Mouse (Mus musculus) cerebellum, adult 2 months (tissue): Measurements from ENCODE around the gene Cks2. TPM values are rescaled to one million over a fixed set of nuclear protein-coding genes. Genes with fewer than 3 reads are reported as not detected.

Source experiments
- DNase-seq, 2 experiments: peaks; one replicate each; pipeline ENCODE4 v3.0.0; 2021
- H3K27ac ChIP-seq: fragments of 200-500 bp; 2 replicates; pipeline ENCODE4 v1.5.1; 2012; ENCODE audit warnings: low read length, control low read depth, inconsistent platforms; ENCODE audit not compliant: insufficient read depth
- H3K27me3 ChIP-seq: fragments of 200-500 bp; 2 replicates; pipeline ENCODE4 v1.6.1; 2012; ENCODE audit warnings: inconsistent platforms, mild to moderate bottlenecking, low read length, moderate library complexity; ENCODE audit not compliant: control insufficient read depth, insufficient read depth
- H3K4me1 ChIP-seq: fragments of 200-500 bp; 2 replicates; pipeline ENCODE4 v1.6.1; 2011; ENCODE audit warnings: low read length; ENCODE audit not compliant: control insufficient read depth, insufficient read depth
- H3K4me3 ChIP-seq: fragments of 200-500 bp; replicated peaks from 2 replicates; pipeline ENCODE3; 2011; ENCODE audit warnings: mild to moderate bottlenecking, low read depth, low read length, control low read depth; ENCODE audit not compliant: insufficient read depth
- CTCF ChIP-seq: fragments of 200-500 bp; IDR thresholded peaks from 2 replicates; pipeline ENCODE4 v1.5.1; 2011; ENCODE audit warnings: low read depth, mild to moderate bottlenecking, control low read depth, low read length, moderate library complexity, borderline replicate concordance; ENCODE audit not compliant: insufficient read depth
- POLR2A ChIP-seq: fragments of 200-500 bp; IDR thresholded peaks from 2 replicates; pipeline ENCODE4 v1.6.1; 2011; ENCODE audit warnings: low read length, control low read depth, borderline replicate concordance; ENCODE audit not compliant: insufficient read depth
- WGBS: fragments of 180-500 bp; shearing (Covaris S2); methylation state at CpG from one replicate; pipeline ENCODE4 v1.1.7; 2018; 5-methylcytosine and 5-hydroxymethylcytosine counted together
- polyA plus RNA-seq: library from polyadenylated mRNA; depleted of rRNA; stranded (reverse); fragments of >200 nt; gene quantifications from 2 replicates; pipeline ENCODE4 v1.2.3, GENCODE M21; 2012

Gene Cks2
- polyA plus RNA-seq, 1 experiment, result 5.5 TPM

GRCm38 (mm10) chr13:51677041-51677440 is 32.0 kb downstream of the Cks2 start:
- TF ChIP-seq CTCF (no peak), POLR2A (no peak)
- 90% methylated on average over 12 of the region's 12 CpGs for WGBS
- Histone ChIP-seq H3K4me3 (no peak overlapping the region), H3K4me1 (peaks cover 14% of the 10 kb centered on the region), H3K27me3 (no peaks in the 10 kb centered on the region), H3K27ac (no peak overlapping the region)
- DNase-seq, result no peak

DNA sequence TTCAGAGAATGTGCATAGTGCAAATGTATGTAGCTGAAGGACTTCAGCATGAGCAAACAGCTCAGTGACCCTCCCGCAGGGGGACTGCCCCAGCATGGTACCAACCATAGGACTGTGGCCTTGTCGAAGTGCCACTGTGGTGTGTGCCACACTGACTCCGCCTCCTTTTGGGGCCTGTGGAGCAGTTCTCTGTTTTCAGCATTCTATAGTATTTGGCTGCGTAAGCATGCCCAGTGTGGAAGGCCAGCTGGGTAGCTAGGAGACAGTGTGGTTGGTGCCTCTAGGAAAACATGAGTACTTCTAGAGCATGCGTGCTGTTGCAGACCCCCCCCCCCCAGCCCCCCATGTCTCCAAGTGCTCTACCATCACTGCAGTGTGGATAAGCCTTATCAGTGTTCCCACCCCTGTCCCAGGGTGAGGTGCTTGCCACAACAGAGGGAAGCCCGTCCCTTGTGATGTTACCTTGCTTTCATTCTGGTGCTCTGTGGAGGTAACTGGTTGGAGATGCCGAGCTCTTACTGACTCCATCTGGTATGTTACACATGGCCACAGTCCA is 32.7 kb downstream of the Cks2 start:
- Histone ChIP-seq H3K27ac (no peak overlapping the region), H3K4me3 (no peak overlapping the region), H3K27me3 (no peaks in the 10 kb centered on the region), H3K4me1 (peaks cover 14% of the 10 kb centered on the region)
- WGBS, result 65% methylated on average over 7 of the region's 7 CpGs
- no peak for DNase-seq
- TF ChIP-seq POLR2A (no peak), CTCF (no peak)

DNA sequence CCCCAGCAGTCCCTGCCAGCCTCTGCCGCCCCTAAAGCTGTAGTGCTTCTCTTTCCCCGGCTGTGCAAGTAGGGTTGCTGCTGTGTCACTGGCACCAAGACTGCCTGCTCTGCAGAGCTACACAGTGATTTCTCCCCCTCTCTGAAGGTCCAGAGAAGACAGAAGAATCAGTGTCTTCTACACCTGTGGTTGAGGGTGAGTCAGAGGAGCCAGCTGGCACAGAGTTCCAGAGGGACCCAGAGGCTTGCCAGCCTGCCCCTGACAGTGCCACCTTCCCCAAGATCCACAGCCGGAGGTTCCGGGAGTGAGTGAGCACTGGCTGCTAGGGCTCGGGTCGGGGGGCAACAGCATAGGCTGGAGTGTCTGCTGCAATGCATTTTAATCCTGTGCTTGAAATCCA is 33.7 kb downstream of the Cks2 start:
- H3K4me1 ChIP-seq, result peaks cover 14% of the 10 kb centered on the region
- 27% methylated on average over 6 of the region's 6 CpGs for WGBS
- H3K27ac ChIP-seq, result no peak overlapping the region
- no peaks in the 10 kb centered on the region for H3K27me3 ChIP-seq
- no peak for DNase-seq
- no peak overlapping the region for H3K4me3 ChIP-seq
- TF ChIP-seq CTCF (no peak), POLR2A (no peak)

GRCm38 (mm10) chr13:51679332-51679731 is 34.3 kb downstream of the Cks2 start:
- Histone ChIP-seq H3K4me1 (peaks cover 14% of the 10 kb centered on the region), H3K4me3 (no peak overlapping the region), H3K27ac (no peak overlapping the region), H3K27me3 (no peaks in the 10 kb centered on the region)
- TF ChIP-seq POLR2A, result no peak
- WGBS, result 76% methylated on average over 4 of the region's 4 CpGs
- DNase-seq, result no peak

DNA sequence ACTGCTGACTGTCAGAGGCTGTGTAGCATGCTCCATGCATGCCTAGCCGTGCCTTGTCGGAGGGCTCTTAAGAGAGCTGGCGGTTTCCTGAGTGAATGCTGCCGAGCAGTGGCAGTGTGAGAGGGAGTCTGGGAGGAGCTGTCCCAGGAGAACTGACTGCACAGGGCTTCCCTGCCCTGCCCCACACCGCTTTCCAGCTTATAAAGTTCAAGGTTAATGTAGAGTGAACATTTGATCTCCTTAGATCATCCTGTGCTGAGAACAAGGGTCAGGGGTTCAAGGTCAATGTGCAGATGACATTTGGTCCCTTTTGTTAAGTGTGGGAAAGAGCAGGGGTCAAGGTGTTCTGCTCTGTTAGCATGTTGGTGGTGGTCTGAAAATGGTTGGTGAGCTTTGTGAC is 36.0 kb downstream of the Cks2 start:
- H3K27ac ChIP-seq, result no peak overlapping the region
- H3K27me3 ChIP-seq, result no peaks in the 10 kb centered on the region
- TF ChIP-seq POLR2A (no peak), CTCF (no peak)
- H3K4me3 ChIP-seq, result no peak overlapping the region
- peaks cover 19% of the 10 kb centered on the region for H3K4me1 ChIP-seq
- no peak for DNase-seq
- WGBS, result 86% methylated on average over 5 of the region's 5 CpGs

GRCm38 (mm10) chr13:51681634-51682033 is 36.6 kb downstream of the Cks2 start:
- 92% methylated on average over 8 of the region's 8 CpGs for WGBS
- TF ChIP-seq POLR2A, result no peak
- no peak for TF ChIP-seq CTCF
- no peak for DNase-seq

GRCm38 (mm10) chr13:51685290-51685966 is 40.4 kb downstream of the Cks2 start:
- 79% methylated on average over 7 of the region's 7 CpGs for whole genome bisulfite sequencing
- no peak overlapping the region for H3K27ac ChIP-seq
- no peak for TF ChIP-seq CTCF
- TF ChIP-seq POLR2A, result no peak
- DNase-seq, result no peak
- no peak overlapping the region for H3K4me3 ChIP-seq
- H3K27me3 ChIP-seq, result no peaks in the 10 kb centered on the region
- H3K4me1 ChIP-seq, result peaks cover 6% of the 10 kb centered on the region

More at GRCm38 (mm10) chr13:51681634-51682033, 36.6 kb downstream of the Cks2 start:
- Histone ChIP-seq H3K27me3 (no peaks in the 10 kb centered on the region), H3K4me1 (peaks cover 17% of the 10 kb centered on the region), H3K27ac (no peak overlapping the region), H3K4me3 (no peak overlapping the region)

- Histone ChIP-seq H3K4me1 (peaks cover 6% of the 10 kb centered on the region), H3K27ac (no peak overlapping the region), H3K4me3 (no peak overlapping the region), H3K27me3 (no peaks in the 10 kb centered on the region)
- 95% methylated on average over 5 of the region's 5 CpGs for WGBS
- TF ChIP-seq CTCF (no peak), POLR2A (no peak)
- DNase-seq, result no peak
Measured at GRCm38 (mm10) chr13:51686966-51687365, 41.9 kb downstream of the Cks2 start.
